Mouse (Mus musculus) large intestine, adult 2 months (tissue): ENCODE measurements around the gene Wdr31. TPM values are rescaled to one million over a fixed set of nuclear protein-coding genes. Genes with fewer than 3 reads are reported as not detected.

Experiments used
- DNase-seq: peaks from one replicate; pipeline ENCODE4 v3.0.0-alpha.2; 2012; ENCODE audit warnings: low read depth, low spot score
- WGBS: fragments of 180-500 bp; shearing (Covaris S2); methylation state at CpG from one replicate; pipeline ENCODE4 v1.1.7; 2018; 5-methylcytosine and 5-hydroxymethylcytosine counted together
- polyA plus RNA-seq: library from polyadenylated mRNA; depleted of rRNA; stranded (reverse); fragments of >200 nt; gene quantifications from 2 replicates; pipeline ENCODE4 v1.2.3, GENCODE M21; 2012; rRNA removed

Wdr31 gene
- polyA plus RNA-seq: 1.7 and 1.9 TPM in 2 replicates

- DNase-seq: no peak
- under 1% methylated on average over 30 of the region's 30 CpGs for WGBS
These were observed at the start of gene Wdr31 for GRCm38 (mm10) chr4:62470598-62471051. Wdr31 (minus strand) TSS chr4:62470896.

DNA sequence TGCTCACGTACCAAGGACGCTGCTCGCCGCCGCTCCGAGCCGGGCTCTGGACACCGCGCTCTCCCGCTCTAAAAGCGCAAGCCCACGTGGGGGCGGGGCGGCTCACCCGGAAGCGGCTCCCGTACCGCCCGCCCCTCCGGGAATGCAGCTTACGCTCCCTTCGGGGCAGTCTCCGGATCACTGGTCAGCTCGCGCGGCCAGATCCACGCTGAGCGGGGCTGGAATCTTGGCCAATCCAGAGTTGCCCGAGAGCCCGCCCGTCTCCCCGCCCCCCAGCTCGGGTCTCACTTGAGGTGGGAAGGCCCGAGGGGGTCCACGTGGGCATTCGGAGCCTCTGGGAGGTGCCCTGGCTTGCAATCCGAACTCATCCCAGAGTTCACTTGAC is 49.1 kb upstream of the Wdr31 start, which contains the start of gene Alad:
Gene Alad, minus strand, starts transcription at position 70 of the 385 bp plus-strand sequence.
- no peak for DNase-seq
- under 1% methylated on average over 37 of the region's 37 CpGs for WGBS

DNA sequence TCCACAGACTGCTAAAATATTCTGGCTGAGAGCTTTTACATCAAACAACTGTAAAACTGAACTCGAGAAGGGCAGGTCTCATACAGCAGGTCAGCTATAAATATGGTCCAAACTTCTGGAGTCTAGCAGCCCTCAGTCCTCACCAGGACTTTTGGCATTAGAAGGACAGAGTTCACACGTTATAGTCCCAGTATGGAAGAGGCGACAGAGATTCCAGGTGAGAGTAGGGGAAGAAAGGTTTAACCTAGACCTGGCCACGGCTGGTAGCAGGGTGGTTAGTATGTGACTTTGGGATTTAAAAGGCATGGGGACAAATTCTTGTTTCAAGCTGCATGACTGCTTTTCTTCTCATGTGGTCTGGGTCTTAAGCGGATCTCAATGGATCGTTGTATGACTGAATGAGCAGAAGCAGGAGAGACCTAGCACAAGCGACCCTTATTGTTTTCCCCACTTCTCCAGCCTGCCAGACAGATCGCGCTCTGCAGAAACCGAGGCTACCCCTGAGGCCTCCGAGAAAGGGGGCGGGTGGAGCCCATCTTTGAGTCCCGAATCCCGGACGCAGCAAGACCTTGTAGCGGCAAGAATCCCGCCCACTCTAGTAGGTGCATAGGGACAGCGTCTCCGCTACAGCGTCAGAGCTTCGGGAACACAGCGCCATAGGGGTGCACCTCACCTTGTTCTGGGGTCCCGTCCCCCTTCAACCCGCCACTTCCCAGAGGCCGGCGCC is 48.6 kb upstream of the Wdr31 start:
- no peak for DNase-seq
- WGBS: 1% methylated on average over 26 of the region's 26 CpGs

GRCm38 (mm10) chr4:62518416-62519121 is 47.9 kb upstream of the Wdr31 start:
- DNase-seq: no peak
- WGBS: 21% methylated on average over 13 of the region's 13 CpGs

GRCm38 (mm10) chr4:62517538-62518415 is 47.1 kb upstream of the Wdr31 start:
- DNase-seq: no peak
- 26% methylated on average over 10 of the region's 10 CpGs for WGBS

- WGBS: 36% methylated on average over 8 of the region's 8 CpGs
- no peak for DNase-seq
These were observed 46.4 kb upstream of the Wdr31 start for GRCm38 (mm10) chr4:62517046-62517445.

GRCm38 (mm10) chr4:62516579-62516978 is 45.9 kb upstream of the Wdr31 start:
- 19% methylated on average over 1 of the region's 1 CpGs for WGBS
- no peak for DNase-seq

DNA sequence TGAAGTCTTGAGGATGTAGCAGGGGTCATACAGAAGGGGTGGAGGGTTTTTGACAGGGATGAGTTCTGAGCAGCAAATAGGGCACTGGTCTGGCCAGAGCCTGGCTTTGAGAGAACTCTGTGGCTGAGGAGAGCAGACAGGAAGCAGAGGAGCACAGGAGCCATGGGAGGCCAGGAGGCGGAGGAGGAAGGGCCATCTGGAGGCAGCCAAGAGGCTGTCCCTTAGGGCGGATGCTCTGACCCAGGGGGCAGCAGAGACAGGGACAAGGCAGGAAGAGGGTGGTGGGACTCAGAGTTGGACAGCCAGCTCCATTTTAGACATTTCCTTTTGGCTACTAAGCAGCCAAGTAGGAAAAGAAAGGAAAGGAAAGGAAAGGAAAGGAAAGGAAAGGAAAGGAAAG is 45.4 kb upstream of the Wdr31 start:
- 47% methylated on average over 2 of the region's 2 CpGs for WGBS
- no peak for DNase-seq

DNA sequence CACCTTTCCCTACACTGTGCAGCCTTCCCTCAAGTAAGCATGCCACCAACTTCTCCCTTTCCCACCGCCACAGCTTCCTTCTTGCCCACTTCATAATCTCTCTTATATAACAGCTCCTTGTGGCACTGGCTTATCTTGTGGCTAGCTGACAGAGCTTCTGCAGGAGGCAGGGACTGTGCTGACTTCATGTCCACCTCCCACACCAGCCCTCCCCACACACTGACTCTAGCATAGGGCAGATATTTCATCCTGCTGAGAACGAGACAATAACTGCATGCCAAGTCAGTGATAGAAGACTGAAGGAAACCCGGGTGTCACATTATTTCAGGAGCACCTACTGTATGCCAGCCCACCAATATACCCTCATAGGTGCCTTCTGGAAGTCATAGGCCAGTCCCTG is 44.8 kb upstream of the Wdr31 start:
- WGBS: 77% methylated on average over 3 of the region's 3 CpGs
- no peak for DNase-seq

DNA sequence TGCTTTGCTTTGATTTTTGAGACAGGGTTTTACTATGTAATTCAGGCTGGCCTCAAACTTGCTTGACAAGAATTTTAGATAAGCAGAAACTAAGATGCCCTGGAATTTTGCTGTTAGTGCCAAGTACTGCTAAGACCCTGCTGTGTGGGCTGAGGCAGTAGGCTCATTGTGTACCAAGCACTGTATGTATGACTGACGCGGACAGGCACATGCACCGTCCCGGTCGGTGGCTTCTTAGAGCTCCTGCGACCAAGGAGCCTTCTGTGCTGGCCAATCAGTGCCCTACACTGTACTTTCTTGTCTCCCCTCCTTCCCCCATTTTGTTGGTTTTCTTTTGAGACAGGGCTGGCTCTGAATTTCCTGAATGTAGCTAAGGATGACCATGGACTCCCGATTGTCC is 44.3 kb upstream of the Wdr31 start:
- WGBS: 88% methylated on average over 7 of the region's 7 CpGs
- no peak for DNase-seq

DNA sequence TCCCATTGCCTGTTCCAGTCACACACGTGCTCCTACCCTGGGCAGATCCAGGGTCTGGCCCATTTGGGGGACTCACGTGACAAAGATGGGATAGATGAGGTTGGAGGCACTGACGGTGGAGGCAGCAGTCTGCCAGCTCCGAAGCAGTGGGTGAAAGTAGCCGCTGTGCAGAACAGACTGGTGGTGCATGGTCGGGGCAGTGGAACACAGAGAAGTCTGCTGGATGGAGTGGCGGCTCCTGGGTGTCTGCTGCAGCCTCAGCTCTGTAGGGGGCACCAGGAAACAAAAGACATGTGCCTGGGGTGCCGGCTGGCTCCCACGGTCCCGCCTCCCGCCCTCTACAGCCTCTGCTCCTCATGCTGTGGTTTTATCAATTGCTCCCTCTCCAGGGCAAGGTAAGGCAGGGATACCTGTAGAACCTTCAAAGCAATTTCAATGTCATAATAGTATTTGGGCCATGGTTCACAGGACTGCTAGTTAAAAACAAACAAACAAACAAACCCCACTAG is 43.4 kb upstream of the Wdr31 start:
- DNase-seq: no peak
- WGBS: 77% methylated on average over 11 of the region's 11 CpGs

- DNase-seq: no peak
- WGBS: 65% methylated on average over 11 of the region's 11 CpGs
These were observed 39.2 kb upstream of the Wdr31 start for GRCm38 (mm10) chr4:62509946-62510345.

- WGBS: 84% methylated on average over 5 of the region's 5 CpGs
- DNase-seq: no peak
These were observed 38.1 kb upstream of the Wdr31 start for GRCm38 (mm10) chr4:62508839-62509238.

DNA sequence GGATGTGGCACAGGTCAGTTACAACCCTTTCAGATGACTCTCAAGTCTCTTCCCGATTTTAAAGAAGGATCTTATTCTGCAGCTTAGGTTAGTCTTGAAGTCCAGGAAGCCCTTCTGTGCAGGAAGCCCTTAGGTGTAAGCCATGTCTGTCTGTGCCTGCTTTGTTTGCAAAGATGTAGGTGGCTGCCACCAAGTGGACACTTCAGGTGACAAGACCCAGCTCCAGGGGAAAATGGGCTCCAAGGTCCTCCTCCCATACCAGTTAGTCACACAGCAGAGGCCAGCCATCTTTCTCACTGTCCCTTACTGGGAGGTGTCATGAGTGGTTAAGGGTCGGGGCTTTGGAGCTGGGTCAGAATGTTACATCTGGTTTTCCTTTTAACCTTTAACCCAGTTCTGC is 36.1 kb upstream of the Wdr31 start:
- 30% methylated on average over 2 of the region's 2 CpGs for WGBS
- DNase-seq: no peak

DNA sequence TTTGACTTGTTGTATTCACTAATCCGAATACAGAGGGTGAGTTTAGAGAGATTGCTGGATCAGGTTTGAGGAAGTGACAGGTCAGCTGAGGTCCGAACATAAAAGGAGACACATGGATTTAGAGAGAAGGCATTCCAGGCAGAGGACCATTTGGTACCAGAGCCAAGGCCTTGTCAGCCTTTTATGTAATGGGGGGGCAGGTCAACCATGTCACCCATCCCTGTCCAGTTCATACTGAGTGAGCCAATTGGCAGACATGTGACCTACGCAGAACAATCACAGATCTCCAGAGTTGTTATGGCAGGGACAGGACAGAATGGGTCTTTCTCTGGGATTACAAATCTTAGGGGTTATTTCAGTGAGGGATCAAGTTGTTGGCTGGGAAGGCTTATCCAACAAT is 35.3 kb upstream of the Wdr31 start:
- DNase-seq: no peak
- WGBS: 75% methylated on average over 3 of the region's 3 CpGs

- 39% methylated on average over 3 of the region's 3 CpGs for WGBS
These were observed 32.8 kb upstream of the Wdr31 start, which contains the start of gene Hdhd3 for GRCm38 (mm10) chr4:62503374-62503970. Hdhd3 (minus strand) TSS chr4:62503467.

GRCm38 (mm10) chr4:62502969-62503368 is 32.3 kb upstream of the Wdr31 start:
- WGBS: 27% methylated on average over 7 of the region's 7 CpGs
- DNase-seq: no peak

More at GRCm38 (mm10) chr4:62503374-62503970, 32.8 kb upstream of the Wdr31 start, which contains the start of gene Hdhd3:
- DNase-seq: no peak

GRCm38 (mm10) chr4:62501964-62502732 is 31.5 kb upstream of the Wdr31 start:
- no peak for DNase-seq

DNA sequence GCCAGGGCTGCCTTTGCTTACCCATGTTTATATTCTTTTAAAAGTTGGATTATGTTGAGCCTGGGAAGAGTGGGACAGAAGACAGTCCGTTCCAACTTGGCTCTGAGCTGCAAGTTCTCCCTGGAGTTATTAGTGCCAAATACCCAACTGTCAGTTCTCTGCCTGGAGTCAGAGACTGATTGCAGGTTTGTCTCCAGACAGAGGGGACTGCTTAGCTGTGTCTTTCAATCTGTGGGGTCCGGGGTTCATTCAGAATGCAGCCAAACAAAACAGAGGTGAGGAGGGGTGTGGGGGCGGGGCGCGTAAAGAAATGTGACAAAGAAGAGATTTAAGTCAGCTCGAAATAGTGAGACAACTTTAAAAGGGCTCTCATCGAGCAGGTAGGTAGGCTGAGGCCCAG is 30.8 kb upstream of the Wdr31 start:
- WGBS: under 1% methylated on average over 7 of the region's 7 CpGs
- DNase-seq: no peak

More at GRCm38 (mm10) chr4:62501964-62502732, 31.5 kb upstream of the Wdr31 start:
- 1% methylated on average over 38 of the region's 38 CpGs for WGBS
